Mouse (Mus musculus) heart, postnatal 0 days (tissue): Measurements from ENCODE around the gene Slc16a11. TPM values are rescaled to one million over a fixed set of nuclear protein-coding genes. Genes with fewer than 3 reads are reported as not detected.

Source experiments
- ATAC-seq: fragments of 200-750 bp; cut with Nextera tagmentation; 2 replicates; pipeline ENCODE4 v1.8.0; 2017; ENCODE audit warnings: low read depth, moderate number of reproducible peaks, moderate library complexity; ENCODE audit not compliant: insufficient read depth
- DNase-seq: peaks from one replicate; pipeline ENCODE4 v3.0.0-alpha.2; 2016; ENCODE audit warnings: low spot score
- H3K27ac ChIP-seq: fragments of 300-500 bp; sonication (generic); 2 replicates; pipeline ENCODE4 v1.5.1; 2014; ENCODE audit warnings: low read depth, mild to moderate bottlenecking
- H3K27me3 ChIP-seq: fragments of 300-500 bp; sonication (generic); 2 replicates; pipeline ENCODE4 v1.6.1; 2014; ENCODE audit warnings: low read length, mixed read lengths; ENCODE audit not compliant: control insufficient read depth, insufficient read depth
- H3K36me3 ChIP-seq: fragments of 300-500 bp; sonication (generic); replicated peaks from 2 replicates; pipeline ENCODE4 v1.6.1; 2014; ENCODE audit warnings: low read length, mixed read lengths; ENCODE audit not compliant: control insufficient read depth, insufficient read depth
- H3K4me1 ChIP-seq: fragments of 300-500 bp; sonication (generic); 2 replicates; pipeline ENCODE4 v1.6.1; 2014; ENCODE audit warnings: antibody characterized with exemption; ENCODE audit not compliant: control insufficient read depth, insufficient read depth
- H3K4me2 ChIP-seq: fragments of 300-500 bp; sonication (generic); 2 replicates; pipeline ENCODE4 v1.6.1; 2014; ENCODE audit warnings: low read depth, mild to moderate bottlenecking, low read length, moderate library complexity
- H3K4me3 ChIP-seq: fragments of 300-500 bp; sonication (generic); 2 replicates; pipeline ENCODE4 v1.5.1; 2014; ENCODE audit warnings: low read depth, low read length
- H3K9ac ChIP-seq: fragments of 300-500 bp; sonication (generic); replicated peaks from 2 replicates; pipeline ENCODE4 v1.6.1; 2014; ENCODE audit warnings: low read depth, low read length, mixed read lengths
- H3K9me3 ChIP-seq: fragments of 300-500 bp; sonication (generic); replicated peaks from 2 replicates; pipeline ENCODE4 v1.6.1; 2016; ENCODE audit warnings: low read length; ENCODE audit not compliant: control insufficient read depth
- CTCF ChIP-seq: IDR thresholded peaks from 2 replicates; pipeline ENCODE4 v1.5.1; 2016; ENCODE audit warnings: antibody characterized with exemption, control low read depth, low read depth
- EP300 ChIP-seq: IDR thresholded peaks from 2 replicates; pipeline ENCODE4 v1.6.1; 2016; ENCODE audit warnings: antibody characterized with exemption, low read depth
- WGBS: fragments of 180-500 bp; shearing (Covaris S2); extraction: QIAGEN DNeasy Blood & Tissue Kit; methylation state at CpG from one replicate; pipeline ENCODE4 v1.1.7; 2014; 5-methylcytosine and 5-hydroxymethylcytosine counted together
- polyA plus RNA-seq: library from polyadenylated mRNA; unstranded; fragments of >200 nt; fragmentation: Nextera tagmentation; extraction: Ambion mirVana; gene quantifications from 2 replicates; pipeline ENCODE4 v1.2.1, GENCODE M21; 2015
- total RNA-seq: library from RNA; depleted of rRNA; stranded (reverse); fragments of >200 nt; gene quantifications from 2 replicates; pipeline ENCODE4 v1.2.3, GENCODE M21; 2014; ENCODE audit warnings: low replicate concordance

Gene Slc16a11
- total and polyA plus RNA-seq, 2 experiments from 2014 or later, result 0.25 TPM; not detected in 1

GRCm38 (mm10) chr11:70230239-70230727 lies 17.7 kb downstream of the Slc16a11 start:
- peak overlapping the region; percentile 90 for H3K27ac ChIP-seq
- DNase-seq (peak; percentile 81), ATAC-seq (peak; percentile 72)
- H3K27me3 ChIP-seq, result peaks cover 44% of the 10 kb centered on the region
- H3K9ac ChIP-seq, result no peak overlapping the region
- WGBS, result under 1% methylated on average over 32 of the region's 32 CpGs
- H3K4me1 ChIP-seq, result peaks cover 12% of the 10 kb centered on the region; the same call in 1 of the 2 replicates
- peak overlapping the region; percentile 51 for H3K4me3 ChIP-seq
- peak overlapping the region; percentile 60 for H3K4me2 ChIP-seq
- H3K36me3 ChIP-seq, result peaks cover 10% of the 10 kb centered on the region; the same call in 1 of the 2 replicates
- TF ChIP-seq EP300, result peak; percentile 94
- peak; percentile 97 for TF ChIP-seq CTCF
- H3K9me3 ChIP-seq, result no peaks in the 10 kb centered on the region

GRCm38 (mm10) chr11:70232546-70232945 lies 20.0 kb downstream of the Slc16a11 start:
- DNase-seq, result peak; percentile 46
- Histone ChIP-seq H3K4me1 (peaks cover 18% of the 10 kb centered on the region), H3K27ac (peak overlapping the region; percentile 54), H3K9me3 (no peaks in the 10 kb centered on the region), H3K36me3 (peaks cover 7% of the 10 kb centered on the region; the same call in 1 of the 2 replicates), H3K4me2 (peak overlapping the region; percentile 80), H3K9ac (peak overlapping the region; percentile 62), H3K27me3 (peaks cover 25% of the 10 kb centered on the region), H3K4me3 (peak overlapping the region; percentile 54)
- TF ChIP-seq CTCF (no peak), EP300 (peak; percentile 25; the same call in 1 of the 2 replicates)
- ATAC-seq, result no peak
- 2% methylated on average over 7 of the region's 10 CpGs for WGBS

GRCm38 (mm10) chr11:70233016-70233415 lies 20.5 kb downstream of the Slc16a11 start:
- ATAC-seq, result no peak
- Histone ChIP-seq H3K9ac (peak overlapping the region; percentile 62), H3K27ac (no peak overlapping the region), H3K4me3 (peak overlapping the region; percentile 54), H3K9me3 (no peaks in the 10 kb centered on the region), H3K27me3 (peaks cover 21% of the 10 kb centered on the region), H3K36me3 (peaks cover 7% of the 10 kb centered on the region; the same call in 1 of the 2 replicates), H3K4me1 (peaks cover 18% of the 10 kb centered on the region), H3K4me2 (peak overlapping the region; percentile 80)
- no peak for TF ChIP-seq EP300
- DNase-seq, result no peak
- WGBS, result 39% methylated on average over 8 of the region's 8 CpGs

GRCm38 (mm10) chr11:70234037-70234436 lies 21.5 kb downstream of the Slc16a11 start:
- H3K27ac ChIP-seq, result peak overlapping the region; percentile 27; the same call in 1 of the 2 replicates
- H3K4me3 ChIP-seq, result no peak overlapping the region
- no peak overlapping the region for H3K4me2 ChIP-seq
- H3K36me3 ChIP-seq, result peaks cover 7% of the 10 kb centered on the region; the same call in 1 of the 2 replicates
- peaks cover 12% of the 10 kb centered on the region for H3K27me3 ChIP-seq
- ATAC-seq, result no peak
- WGBS, result 53% methylated on average over 5 of the region's 5 CpGs
- peaks cover 27% of the 10 kb centered on the region for H3K4me1 ChIP-seq
- no peak for TF ChIP-seq CTCF
- no peaks in the 10 kb centered on the region for H3K9me3 ChIP-seq
- H3K9ac ChIP-seq, result no peak overlapping the region
- DNase-seq, result no peak

- Histone ChIP-seq H3K27ac (peak overlapping the region; percentile 27), H3K36me3 (peaks cover 7% of the 10 kb centered on the region; the same call in 1 of the 2 replicates), H3K4me2 (no peak overlapping the region), H3K9me3 (no peaks in the 10 kb centered on the region), H3K9ac (no peak overlapping the region), H3K4me3 (no peak overlapping the region), H3K4me1 (peaks cover 28% of the 10 kb centered on the region), H3K27me3 (peaks cover 8% of the 10 kb centered on the region)
- TF ChIP-seq CTCF (no peak), EP300 (no peak)
- no peak for DNase-seq
- ATAC-seq, result no peak
- 79% methylated on average over 8 of the region's 8 CpGs for WGBS
These were observed 21.9 kb downstream of the Slc16a11 start for GRCm38 (mm10) chr11:70234497-70234896.
